Mouse (Mus musculus) skeletal muscle tissue, adult 2 months (tissue): ENCODE data around the gene Slc51b.

Experiments used
- DNase-seq: peaks from one replicate; pipeline ENCODE4 v3.0.0-alpha.2; 2012; ENCODE audit warnings: low read depth, low spot score

The Slc51b gene

DNA sequence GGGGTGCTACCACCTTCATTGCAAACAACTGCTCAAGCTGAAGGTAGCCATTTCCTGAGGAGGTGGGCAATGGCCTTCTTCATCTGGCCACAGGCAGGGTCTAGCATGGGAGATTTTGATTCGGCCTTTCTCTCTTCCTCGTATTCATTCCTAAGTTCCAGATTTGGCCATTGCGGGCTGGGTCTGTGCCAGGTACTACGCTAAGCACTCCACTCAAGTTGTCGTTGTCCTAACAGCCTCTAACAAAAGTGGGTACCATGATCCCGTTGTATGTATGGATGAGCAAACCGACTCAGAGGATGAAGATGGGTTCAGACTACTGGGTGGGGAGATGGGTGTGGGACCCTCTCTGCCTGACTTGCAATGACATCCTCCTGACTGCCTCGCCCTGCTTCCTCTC lies 12.4 kb downstream of the Slc51b start:
- no peak for DNase-seq

DNA sequence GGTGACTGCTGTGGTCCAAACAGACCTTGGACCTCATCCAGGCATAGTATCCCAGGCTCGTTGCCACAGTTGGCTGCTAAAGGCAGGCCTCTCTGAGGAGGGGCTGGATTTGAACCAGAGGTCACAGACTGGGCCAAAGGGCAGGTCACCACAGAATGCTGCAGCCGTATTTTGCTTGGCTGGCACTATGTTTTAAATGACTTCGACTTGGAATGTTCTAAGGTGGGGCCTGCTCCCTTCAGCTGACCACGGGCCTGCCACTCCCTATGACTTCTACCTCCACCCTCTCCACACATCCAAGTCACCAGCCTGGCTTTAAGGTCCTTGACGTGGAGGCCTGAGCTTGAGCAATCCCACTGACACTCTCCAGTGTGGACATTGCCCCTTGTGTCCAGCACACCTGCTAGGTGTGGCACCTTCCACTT lies 13.9 kb downstream of the Slc51b start:
- no peak for DNase-seq

GRCm38 (mm10) chr9:65407861-65408260 lies 14.9 kb downstream of the Slc51b start:
- no peak for DNase-seq

DNA sequence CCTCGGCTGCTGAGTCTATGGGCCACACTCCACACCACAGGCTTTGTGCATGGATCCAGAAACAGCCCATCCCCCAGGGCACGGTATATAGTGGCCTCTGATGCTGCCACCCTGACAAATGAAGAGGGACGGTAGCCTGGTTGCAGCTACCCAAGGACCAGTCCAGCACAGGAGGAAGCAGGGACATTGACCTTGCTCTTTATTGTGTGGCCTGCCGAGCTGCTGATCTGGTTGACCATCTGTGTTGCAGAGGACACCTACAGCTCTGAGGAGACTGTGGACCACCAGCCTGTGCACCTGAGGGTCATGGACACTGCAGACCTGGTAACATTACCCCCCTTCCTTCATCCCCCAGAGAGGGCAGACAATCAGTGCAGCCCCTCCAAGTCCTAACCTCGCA lies 15.4 kb downstream of the Slc51b start:
- no peak for DNase-seq

GRCm38 (mm10) chr9:65405184-65405449 lies 17.6 kb downstream of the Slc51b start:
- no peak for DNase-seq

DNA sequence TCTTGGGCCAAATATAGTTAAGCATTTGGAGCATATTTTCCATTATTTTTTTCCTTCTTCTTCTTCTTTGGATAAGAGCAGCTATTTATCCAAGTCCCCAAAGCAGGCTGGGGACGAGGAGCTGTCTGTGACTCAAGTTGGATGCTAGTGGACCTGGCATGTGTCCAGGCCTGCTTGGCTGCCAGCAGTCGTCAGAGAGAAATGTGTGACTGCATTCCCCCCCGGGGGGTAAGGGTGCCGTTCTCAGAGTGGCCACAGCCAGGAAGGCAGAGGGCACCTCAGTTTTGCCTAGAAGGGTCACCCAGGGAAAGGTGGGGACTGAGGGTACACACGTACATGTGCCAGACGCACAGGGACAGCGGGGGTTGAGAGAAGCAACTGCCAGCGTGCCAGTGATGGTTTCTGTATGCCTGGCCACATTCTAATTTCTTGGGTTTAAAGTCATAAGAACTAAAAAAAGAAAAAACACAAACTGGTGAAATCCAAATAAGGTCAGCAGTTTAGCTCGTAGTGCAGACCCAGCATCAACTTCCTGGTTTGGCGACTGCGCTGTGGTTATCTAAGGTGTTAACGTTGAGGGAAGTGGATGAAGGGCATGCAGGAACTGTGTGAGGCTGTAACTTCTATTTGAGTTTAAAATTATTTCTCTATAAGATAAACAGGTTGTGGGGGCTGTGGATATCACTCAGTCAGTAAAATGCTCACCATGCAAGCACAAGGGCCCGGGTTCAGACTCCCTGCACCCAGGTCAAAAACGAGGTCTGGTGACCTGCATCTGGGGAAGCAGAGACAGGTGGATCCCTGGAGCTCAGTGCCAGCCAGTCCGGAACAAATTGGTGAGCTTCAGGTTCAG lies 18.2 kb downstream of the Slc51b start:
- DNase-seq = peak; percentile 89

DNA sequence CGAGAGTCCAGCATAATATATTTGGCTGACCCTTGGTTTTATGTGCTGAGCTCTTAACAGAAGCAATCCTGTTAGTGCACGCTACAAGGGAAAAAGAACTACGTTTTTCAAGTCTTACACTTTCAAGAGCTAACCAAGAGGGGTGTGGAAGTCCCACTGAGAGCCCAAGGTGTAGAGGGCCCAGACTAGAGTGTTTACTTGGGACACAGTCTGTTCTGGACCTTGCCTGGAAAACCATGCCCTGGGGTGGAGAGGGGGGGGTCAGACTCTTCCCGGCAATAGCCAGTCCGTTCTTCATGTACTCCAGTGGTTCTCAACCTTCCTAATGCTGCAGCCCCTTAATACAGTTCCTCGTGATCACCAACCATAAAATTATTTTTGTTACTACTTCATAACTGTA lies 22.8 kb downstream of the Slc51b start:
- DNase-seq = no peak

DNA sequence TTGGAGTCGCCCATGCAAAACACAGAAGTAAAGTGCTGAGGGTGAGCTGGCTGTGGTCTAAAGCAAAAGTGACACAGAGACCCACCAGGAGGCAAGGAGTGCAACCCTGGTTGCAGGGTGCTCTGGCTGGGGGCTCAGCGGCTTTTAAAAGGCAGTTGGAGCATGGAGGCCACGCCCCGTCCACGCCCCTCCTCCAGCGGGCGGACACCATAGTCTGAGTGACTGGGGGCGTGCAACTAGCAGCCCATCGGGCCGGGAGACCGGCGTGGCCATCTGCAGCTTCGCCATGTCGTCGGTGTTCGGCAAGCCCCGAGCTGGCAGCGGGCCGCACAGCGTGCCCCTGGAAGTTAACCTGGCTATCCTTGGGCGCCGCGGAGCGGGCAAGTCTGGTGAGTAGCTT lies 24.5 kb downstream of the Slc51b start, which contains the start of gene Rasl12:
TSS of gene Rasl12 (plus strand) at position 228 of the 400 bp plus-strand sequence.
- no peak for DNase-seq

DNA sequence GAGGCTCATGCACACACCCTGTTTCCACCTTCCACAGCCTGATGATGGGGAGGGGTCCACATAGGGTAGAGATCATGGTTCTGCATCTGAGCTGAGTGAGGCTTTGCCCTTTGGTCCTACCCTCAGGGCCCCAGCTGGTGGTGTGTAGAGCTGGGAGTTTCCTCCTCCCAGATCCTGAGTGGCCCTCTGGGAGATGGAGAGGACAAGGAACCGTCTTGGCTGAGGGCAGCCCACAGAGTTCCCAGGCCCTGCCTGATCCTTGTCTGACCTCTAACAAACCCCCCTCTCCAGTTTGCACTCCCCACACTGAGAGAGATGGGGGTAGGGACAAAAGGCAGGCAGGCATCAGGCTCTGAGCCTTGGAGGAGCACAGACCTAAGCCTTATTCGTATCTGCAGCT lies 28.4 kb downstream of the Slc51b start:
- DNase-seq = no peak

DNA sequence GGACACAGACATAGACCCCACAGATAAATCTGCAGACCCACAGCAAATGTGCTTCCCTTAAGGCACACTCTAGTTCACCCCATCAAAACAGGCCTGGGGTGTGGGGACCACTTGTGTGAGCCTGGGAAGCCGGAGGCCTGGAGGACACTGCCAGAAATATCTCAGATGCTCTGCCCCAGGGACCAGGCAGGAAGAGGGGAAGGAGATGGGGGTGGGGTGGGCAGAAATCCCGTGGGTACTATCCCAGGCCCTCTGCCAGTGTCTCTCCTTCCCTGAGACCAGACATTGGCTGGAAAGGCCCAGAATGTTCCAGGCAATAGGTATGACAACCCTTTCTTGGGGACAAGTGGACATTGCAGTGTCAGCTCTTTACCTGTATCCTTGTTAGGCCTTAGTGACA lies 29.1 kb downstream of the Slc51b start:
- no peak for DNase-seq

GRCm38 (mm10) chr9:65392638-65393364 lies 30.0 kb downstream of the Slc51b start:
- no peak for DNase-seq

GRCm38 (mm10) chr9:65391613-65391964 lies 31.2 kb downstream of the Slc51b start, which contains the start of gene Kbtbd13:
Gene Kbtbd13, minus strand, starts transcription at chr9:65391652.
- DNase-seq = peak; percentile 88

DNA sequence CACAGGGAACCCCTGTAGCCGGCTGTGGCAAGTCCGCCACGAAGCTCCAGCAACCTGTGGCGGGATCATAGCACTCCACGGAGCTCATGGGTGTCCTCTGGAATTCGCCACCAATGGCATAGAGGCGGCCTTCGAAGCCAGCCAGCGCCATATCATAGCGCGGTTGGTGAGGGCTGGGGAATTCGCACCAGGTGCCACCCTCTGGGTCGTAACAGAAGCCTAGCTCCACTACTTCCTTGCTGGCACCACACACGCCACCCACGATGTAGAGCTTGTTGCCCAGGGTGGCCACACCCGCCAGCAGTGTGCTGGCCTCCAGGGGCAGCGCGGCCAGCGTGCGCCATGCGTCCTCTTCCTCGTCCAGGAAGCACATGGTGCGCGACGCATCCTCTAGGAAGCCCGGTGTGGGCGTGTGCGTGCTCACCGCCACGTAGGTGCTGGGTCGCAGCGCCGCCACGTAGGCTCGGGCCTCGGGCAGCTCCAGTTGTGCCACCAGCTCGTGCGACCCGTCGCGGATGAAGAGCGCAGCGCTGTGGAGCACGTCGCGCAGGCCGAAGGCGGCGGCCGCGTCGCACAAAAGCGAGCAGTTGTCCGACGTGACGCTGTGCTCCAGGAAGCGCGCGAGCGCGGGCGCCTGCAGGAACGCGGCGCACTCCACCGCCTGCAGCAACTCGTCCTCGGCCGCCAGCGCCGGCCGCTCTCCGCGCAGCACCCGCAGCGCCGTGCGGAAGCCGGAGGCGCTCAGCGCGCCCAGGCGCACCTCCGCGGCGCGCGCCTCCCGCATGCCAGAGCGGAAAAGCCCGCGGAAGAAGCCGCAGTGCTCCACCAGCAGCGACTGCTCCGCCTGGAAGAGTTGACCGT lies 31.8 kb downstream of the Slc51b start:
- no peak for DNase-seq

GRCm38 (mm10) chr9:65386373-65387140 lies 36.2 kb downstream of the Slc51b start:
- no peak for DNase-seq

- peak; percentile 66 for DNase-seq
Measured at GRCm38 (mm10) chr9:65384276-65384675, 38.5 kb downstream of the Slc51b start.

DNA sequence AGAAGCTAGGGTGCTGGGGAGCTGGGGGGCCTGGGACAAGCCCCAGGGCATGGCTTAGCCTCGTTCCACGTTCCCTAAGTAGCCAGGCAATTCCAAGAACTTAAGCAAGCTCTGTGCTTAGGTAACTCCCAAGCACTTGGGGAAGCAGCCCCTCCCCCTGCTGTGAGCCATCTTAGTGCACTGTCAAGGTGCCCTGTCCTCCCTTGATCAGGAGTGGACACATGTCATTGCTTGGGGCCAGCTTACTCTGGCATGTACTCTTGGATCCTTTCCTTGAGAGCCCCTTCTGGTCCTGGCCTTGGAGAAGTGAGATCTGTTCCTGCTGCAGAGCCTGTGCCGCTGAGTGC lies 40.0 kb downstream of the Slc51b start:
- DNase-seq = peak; percentile 64

GRCm38 (mm10) chr9:65382031-65382750 lies 40.6 kb downstream of the Slc51b start:
- DNase-seq = no peak

DNA sequence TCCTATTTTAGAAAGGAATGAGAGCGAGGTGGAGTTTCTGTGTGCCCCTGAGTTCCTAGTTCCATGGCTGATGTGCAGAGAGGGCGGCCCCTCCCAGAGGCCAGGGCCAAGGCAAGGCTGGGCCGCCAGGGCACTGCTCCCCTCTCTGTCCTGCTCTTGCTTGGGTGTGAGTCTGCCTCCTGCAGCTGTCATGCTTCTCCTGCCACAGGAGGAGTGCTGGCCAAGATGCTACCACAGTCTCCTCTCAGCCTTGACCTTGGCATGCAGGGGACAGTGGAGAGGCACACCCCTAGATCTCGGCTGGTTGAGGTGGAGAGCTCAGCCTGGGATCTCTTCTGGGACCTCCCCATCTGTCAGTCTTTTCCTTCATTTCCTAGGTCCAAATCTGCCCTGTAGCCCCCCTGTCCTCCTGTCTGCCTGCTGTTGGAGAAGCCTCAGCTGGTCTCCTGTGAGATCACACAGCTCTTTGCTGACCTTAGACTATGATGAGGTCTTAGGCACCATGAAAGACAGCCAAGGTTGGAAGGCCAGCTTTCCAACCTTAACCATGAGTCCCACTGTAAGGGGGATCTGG lies 41.7 kb downstream of the Slc51b start:
- no peak for DNase-seq

DNA sequence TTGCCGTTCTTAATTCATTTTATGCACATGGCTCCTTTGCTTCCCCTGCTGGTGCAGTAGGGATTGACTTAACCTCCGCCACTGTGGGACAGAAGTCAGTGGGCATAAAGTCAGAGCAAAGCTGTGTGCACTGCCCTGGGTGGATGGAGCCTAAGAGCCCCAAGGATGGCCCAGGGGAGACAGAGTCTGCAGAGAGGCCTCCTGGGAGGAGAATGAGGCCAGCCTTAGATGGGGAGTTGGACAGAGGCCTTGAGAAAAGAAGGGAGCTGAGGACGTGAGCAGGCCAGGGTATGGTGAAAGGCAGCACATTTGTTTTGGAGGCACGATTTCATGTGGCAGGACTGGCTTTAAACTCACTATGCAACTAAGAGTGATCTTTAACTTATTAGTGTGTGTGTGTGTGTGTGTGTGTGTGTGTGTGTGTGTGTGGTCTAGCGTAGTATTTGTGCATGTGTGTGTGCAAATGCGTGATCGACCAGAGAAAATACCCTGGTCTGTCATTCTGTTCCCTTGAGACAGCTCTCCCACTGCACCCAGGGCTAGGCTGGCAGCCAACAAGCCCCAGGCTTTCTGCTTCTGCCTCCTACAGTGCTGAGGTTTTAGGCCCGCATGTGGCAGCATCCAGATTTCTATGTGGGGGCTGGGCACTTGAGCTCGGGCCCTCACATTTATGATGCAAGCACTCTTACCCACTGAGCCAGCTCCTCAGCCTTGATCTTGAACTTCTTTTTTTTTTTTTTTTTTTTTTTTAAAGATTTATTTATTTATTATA lies 47.4 kb downstream of the Slc51b start:
- DNase-seq = no peak
